8 mouse cellular contexts compared by ENCODE assay signal in the genomic region with DNA sequence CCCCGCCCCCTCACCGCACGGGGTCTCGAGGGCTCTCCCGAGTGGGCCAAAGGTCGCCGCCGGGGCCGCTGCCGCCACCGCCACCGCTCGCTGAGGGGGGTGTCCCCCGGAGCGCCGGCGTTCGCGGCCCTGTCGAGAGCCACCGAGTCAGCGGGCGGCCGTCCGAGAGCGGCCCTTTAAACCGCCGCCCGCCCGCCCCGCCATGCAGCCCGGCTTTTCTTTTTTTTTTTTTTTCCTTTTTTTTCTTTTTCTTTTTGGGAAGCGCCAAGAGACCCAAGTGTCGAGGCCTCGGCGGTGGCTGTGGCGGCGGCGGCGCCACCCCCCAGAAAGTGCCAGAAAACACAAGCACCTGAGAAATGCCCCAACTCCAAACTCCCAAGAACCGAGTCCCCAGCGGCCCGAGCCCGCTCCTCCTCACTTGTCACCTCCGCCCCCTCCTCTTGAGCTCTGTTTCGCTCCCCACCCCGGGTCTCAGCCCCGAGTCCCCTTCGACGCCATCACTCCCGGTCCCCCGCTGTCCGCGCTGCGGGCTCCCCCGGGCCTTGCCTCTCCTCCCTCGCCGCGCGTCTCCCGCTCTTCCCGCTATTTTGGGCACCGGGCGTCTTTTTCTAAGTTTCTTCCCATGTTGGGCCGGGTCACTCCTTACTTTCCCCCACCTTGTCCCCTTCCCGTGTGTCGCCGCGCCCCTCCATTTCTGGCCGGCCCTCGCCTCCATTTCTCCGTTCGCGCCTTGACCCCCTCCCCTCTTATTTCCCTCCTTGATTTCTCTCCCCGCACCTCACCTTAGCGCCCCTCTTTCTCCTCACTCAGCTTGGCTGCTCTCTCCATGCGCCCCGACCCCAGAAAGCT. TPM values are rescaled to one million over a fixed set of nuclear protein-coding genes. Genes with fewer than 3 reads are reported as not detected.
DNase-seq lines count a peak whose midpoint lies in the region; ATAC-seq lines count a peak whose summit lies in the region.

No protein-coding gene starts in this region.

- intact Hi-C loops in heart, postnatal 25 days (cut with DNase I): loop anchor here (1.0 to 2.0 kb wide), 5 partner anchors 57 to 122 kb away; no protein-coding TSS in a partner anchor

- peak overlapping the region; percentile 76 for H3K4me2 ChIP-seq in heart, embryonic 11.5 days
- peak overlapping the region; percentile 75 for H3K4me2 ChIP-seq in midbrain, embryonic 16.5 days (ENCODE audit: low read length)

- peaks cover 21% of the 10 kb centered on the region for H3K27me3 ChIP-seq in heart, embryonic 11.5 days (ENCODE audit: control insufficient read depth, insufficient read depth, low read length)
- peaks cover 98% of the 10 kb centered on the region for H3K27me3 ChIP-seq in limb, embryonic 10.5 days (ENCODE audit: low read depth, poor library complexity, severe bottlenecking)
- peaks cover 29% of the 10 kb centered on the region for H3K27me3 ChIP-seq in midbrain, embryonic 16.5 days (ENCODE audit: control insufficient read depth, insufficient read depth, low read depth, low read length)

- ATAC-seq in heart, embryonic 11.5 days (replicated peaks; ENCODE audit: insufficient number of reproducible peaks, low FRiP score, low TSS enrichment): peak; percentile 18; the same call in 1 of the 2 replicates
- no peak for ATAC-seq in midbrain, embryonic 16.5 days

- H3K27ac ChIP-seq in heart, embryonic 11.5 days (ENCODE audit: low read depth, low read length): peak overlapping the region; percentile 32
- no peak overlapping the region for H3K27ac ChIP-seq in limb, embryonic 10.5 days
- H3K27ac ChIP-seq in midbrain, embryonic 16.5 days (ENCODE audit: low read length): no peak overlapping the region

- 14% methylated on average over 54 of the region's 78 CpGs for WGBS in heart, embryonic 11.5 days (ENCODE audit: insufficient replicate concordance)
- 12% methylated on average over 57 of the region's 78 CpGs for WGBS in limb, embryonic 10.5 days
- 21% methylated on average over 50 of the region's 78 CpGs for WGBS in midbrain, embryonic 16.5 days

- H3K4me3 ChIP-seq in heart, embryonic 11.5 days (ENCODE audit: low read depth, low read length): peak overlapping the region; percentile 51
- peak overlapping the region; percentile 58 for H3K4me3 ChIP-seq in limb, embryonic 10.5 days
- peak overlapping the region; percentile 55 for H3K4me3 ChIP-seq in midbrain, embryonic 16.5 days (ENCODE audit: low read depth, low read length)

- H3K36me3 ChIP-seq in heart, embryonic 11.5 days (ENCODE audit: control insufficient read depth, insufficient read depth, low read length): no peaks in the 10 kb centered on the region
- no peaks in the 10 kb centered on the region for H3K36me3 ChIP-seq in limb, embryonic 10.5 days
- no peaks in the 10 kb centered on the region for H3K36me3 ChIP-seq in midbrain, embryonic 16.5 days (ENCODE audit: control insufficient read depth, insufficient read depth, low read length)

- H3K9me3 ChIP-seq in heart, embryonic 11.5 days (replicated peaks; ENCODE audit: control insufficient read depth, low read length): no peaks in the 10 kb centered on the region
- H3K9me3 ChIP-seq in limb, embryonic 10.5 days (replicated peaks): peaks cover 4% of the 10 kb centered on the region; the same call in 1 of the 2 replicates
- no peaks in the 10 kb centered on the region for H3K9me3 ChIP-seq in midbrain, embryonic 16.5 days (replicated peaks; ENCODE audit: control insufficient read depth, low read length, poor library complexity, severe bottlenecking)

- H3K9ac ChIP-seq in heart, embryonic 11.5 days (ENCODE audit: low read depth, low read length): peak overlapping the region; percentile 31; the same call in 1 of the 2 replicates
- peak overlapping the region; percentile 46; the same call in 1 of the 2 replicates for H3K9ac ChIP-seq in midbrain, embryonic 16.5 days (ENCODE audit: low read depth, low read length)

- H3K4me1 ChIP-seq in heart, embryonic 11.5 days (ENCODE audit: control insufficient read depth, insufficient read depth, low read length): no peaks in the 10 kb centered on the region
- peaks cover 10% of the 10 kb centered on the region for H3K4me1 ChIP-seq in limb, embryonic 10.5 days
- H3K4me1 ChIP-seq in midbrain, embryonic 16.5 days (ENCODE audit: control insufficient read depth, insufficient read depth, low read length): 0 out of 2 replicates have a peak, but pooled peaks cover 6% of the 10 kb centered on the region

- peak; percentile 15 to 48 for DNase-seq in heart, adult 18-20 months
- no peak for DNase-seq in heart, postnatal 25 days (ENCODE audit: low spot score)
- peak; percentile 17 for DNase-seq in adrenal gland, postnatal 25 days
- peak; percentile 33 for DNase-seq in limb, embryonic 10.5 days (ENCODE audit: low spot score)
- peak; percentile 45 for DNase-seq in thymus, postnatal 4 days
- no peak for DNase-seq in urinary bladder, postnatal 14 days (ENCODE audit: low spot score)

RNA-seq across cellular contexts. Expression of gene Tsc22d3, which starts 0.7 kb away (rescaled TPM):
- 100 to 1,000 TPM; 192 to 239 TPM for total RNA-seq in heart, adult 18-20 months (2021)
- total RNA-seq in heart, postnatal 25 days (2021): 100 to 1,000 TPM; 130 to 184 TPM
- 106 and 116 TPM in 2 replicates for total RNA-seq in adrenal gland, postnatal 25 days (2021)
- 184 and 203 TPM in 2 replicates for polyA plus RNA-seq in heart, embryonic 11.5 days (2014; fragmentation: Nextera tagmentation; extraction: Ambion mirVana)
- polyA plus RNA-seq in limb, embryonic 10.5 days (2016; fragmentation: Nextera tagmentation; extraction: Ambion mirVana): 90.3 and 109 TPM in 2 replicates
- 127 and 133 TPM in 2 replicates for polyA plus RNA-seq in midbrain, embryonic 16.5 days (2015; fragmentation: Nextera tagmentation; extraction: Ambion mirVana)

Comparison
In these comparisons a context has a peak if more than half of its experiments do, and no peak if none do; other contexts are left out.
1. DNase-seq: peak in heart, adult 18-20 months (2 of 2), adrenal gland, postnatal 25 days (single experiment), limb, embryonic 10.5 days (single experiment) and thymus, postnatal 4 days (single experiment); none in heart, postnatal 25 days (single experiment) and urinary bladder, postnatal 14 days (single experiment).
2. Peak in every context shown above with its lines, with median percentiles within 50 percentile points of each other: H3K4me3 ChIP-seq.